Mouse (Mus musculus): ENCODE results near the gene Tenm3. TPM values are rescaled to one million over a fixed set of nuclear protein-coding genes. Genes with fewer than 3 reads are reported as not detected.
A peak's percentile ranks its signal among the peaks of the same experiment; 100 is the strongest.

Tenm3 gene
- total RNA-seq, 2 experiments from 2014 or later, result 122 to 147 TPM

- DNase-seq (ENCODE audit: low spot score in 2 of 2), result no peak
Measured at GRCm38 (mm10) chr8:48285432-48285831, 558.3 kb downstream of the Tenm3 start.

DNA sequence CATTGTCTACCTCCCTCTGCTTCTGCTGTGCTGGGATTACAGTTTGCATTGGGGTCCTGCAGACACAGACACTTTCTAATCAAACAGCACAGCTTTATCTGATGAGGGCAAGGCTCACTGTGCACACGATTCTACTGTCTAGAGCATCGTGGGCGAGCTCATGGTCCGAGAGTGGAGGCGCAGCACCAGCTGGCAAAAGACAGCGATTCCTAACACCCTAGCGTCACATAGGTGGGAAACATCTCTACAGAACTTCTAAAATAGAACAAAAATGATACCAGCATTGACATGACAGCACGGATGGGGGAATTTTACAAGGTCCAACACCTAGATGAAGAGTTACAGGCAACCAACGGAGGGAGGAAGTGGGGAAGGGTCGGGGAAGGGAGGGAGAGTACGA, 561.9 kb downstream of the Tenm3 start:
- DNase-seq (ENCODE audit: low spot score in 2 of 2), result no peak

GRCm38 (mm10) chr8:48279360-48279759, 564.4 kb downstream of the Tenm3 start:
- DNase-seq (ENCODE audit: low spot score in 2 of 2), result no peak

DNA sequence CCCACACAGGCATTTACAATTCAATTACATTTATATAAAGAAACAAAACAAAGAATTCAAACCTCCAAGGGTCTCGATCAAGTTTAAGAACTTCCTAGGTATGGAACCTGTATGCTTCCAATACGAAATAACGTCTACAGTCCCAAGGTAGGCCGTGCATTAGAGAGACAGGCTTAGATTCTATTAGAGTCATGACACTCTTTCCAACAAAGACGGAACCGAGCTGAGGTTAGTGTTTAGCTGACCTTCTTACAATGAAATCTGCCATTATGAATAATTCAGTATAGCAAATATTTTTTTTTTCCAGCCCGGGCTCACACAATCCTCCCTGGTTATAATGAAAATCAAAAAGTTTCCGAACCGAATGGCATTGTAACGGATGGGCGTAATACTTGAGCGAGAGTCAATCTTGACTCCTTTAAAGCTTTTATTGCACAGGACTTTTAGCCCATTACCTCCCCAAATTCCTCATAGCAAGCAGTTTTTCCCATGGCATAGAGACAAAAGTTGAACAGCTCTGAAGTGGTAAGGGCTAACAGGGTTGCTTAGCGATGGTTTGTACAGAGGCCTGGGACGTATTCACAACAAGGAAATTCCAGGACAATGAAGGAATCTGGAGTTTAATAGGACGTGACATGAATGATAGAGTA, 565.6 kb downstream of the Tenm3 start:
- DNase-seq (ENCODE audit: low spot score in 2 of 2), result no peak

DNA sequence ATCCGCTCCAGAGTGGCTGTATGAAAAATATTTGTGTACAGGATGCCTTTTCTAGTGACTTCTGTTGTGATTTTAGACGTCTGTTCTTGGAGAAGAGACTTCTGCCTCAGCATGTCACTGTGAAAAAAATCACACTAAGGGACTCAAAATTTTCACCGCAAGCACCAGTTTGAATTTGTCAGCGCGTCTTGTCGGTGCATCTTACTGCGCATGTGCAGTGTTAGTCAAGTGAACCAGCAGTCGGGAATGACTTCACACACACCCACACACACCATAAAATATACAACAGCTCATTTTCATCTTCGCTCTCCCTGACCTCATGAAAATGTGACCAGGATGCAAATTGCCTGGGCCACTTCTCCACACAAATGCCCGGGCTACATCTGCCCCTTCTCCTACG, 568.7 kb downstream of the Tenm3 start:
- no peak for DNase-seq (ENCODE audit: low spot score in 2 of 2)

GRCm38 (mm10) chr8:48274566-48274965, 569.2 kb downstream of the Tenm3 start:
- no peak for DNase-seq (ENCODE audit: low spot score in 2 of 2)

- DNase-seq (ENCODE audit: low spot score in 2 of 2), result no peak
Measured at GRCm38 (mm10) chr8:48268638-48269037, 575.1 kb downstream of the Tenm3 start.

DNA sequence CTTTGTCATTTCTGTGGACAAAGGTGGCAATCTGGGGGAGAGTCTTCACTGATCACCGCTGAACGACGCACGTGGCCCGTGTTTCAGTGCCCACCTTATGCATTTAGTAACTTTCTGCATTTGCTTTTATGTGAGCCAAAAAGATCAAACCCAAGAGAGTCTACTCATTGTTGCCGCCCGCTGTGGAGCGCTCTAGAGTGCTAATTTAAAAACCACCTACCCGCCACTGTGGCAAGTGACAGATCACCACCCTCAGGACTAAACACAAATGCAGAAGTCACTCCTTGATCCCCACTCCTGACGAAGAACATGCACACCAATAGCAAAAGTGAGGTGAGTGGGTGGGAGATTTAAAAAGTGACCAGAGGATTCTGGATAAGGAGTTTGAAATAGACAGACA, 583.5 kb downstream of the Tenm3 start:
- DNase-seq (ENCODE audit: low spot score in 2 of 2), result no peak

GRCm38 (mm10) chr8:48259832-48260231, 583.9 kb downstream of the Tenm3 start:
- DNase-seq (ENCODE audit: low spot score in 2 of 2), result no peak

DNA sequence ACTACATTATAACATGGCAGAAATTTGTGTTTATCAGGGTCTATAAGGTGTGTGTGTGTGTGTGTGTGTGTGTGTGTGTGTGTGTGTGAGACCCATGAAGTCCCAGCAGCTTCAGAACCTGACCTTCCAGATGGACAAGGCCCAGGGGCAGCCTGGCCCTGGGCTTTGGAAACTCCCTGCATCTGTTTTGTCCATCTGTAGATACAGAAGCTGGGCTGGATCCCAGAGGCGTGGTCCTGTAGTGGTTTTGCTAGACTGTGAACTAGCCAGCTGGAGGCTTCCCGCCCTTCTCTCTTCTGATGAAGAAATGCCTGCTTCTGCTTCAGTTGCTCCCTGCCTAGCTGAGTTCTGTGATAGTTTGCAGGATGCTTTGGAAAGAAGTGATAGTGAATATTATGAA, 599.9 kb downstream of the Tenm3 start:
- DNase-seq (ENCODE audit: low spot score in 2 of 2), result no peak

DNA sequence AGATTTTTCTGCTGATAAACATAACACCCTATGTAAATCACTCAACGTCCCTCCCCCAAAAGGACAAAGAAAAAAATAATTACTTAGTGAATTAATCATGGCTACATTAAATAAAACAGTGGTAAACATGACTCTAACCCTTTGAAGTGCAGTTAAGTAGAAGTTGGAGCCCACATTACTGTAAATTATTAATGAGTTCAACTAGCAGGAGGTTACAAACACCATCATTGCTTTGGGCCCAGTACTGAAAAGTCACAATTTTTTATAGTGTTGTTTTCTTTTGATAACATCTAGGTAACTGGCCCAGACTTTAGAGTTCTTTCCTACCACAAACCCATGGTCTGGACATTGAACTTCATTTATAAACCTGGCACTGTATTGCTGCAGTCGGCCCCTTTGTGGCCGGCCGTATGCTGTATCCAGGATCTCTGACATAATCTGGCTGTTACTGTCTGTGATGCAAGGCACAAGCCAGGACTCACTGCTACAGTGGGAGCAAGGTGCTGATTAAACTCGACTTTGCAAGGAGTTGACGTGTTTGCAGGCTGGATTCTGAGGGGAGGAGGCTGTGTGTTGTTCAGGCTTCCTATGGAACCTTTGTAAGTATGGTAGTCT, 602.7 kb downstream of the Tenm3 start:
- no peak for DNase-seq (ENCODE audit: low spot score in 2 of 2)

DNA sequence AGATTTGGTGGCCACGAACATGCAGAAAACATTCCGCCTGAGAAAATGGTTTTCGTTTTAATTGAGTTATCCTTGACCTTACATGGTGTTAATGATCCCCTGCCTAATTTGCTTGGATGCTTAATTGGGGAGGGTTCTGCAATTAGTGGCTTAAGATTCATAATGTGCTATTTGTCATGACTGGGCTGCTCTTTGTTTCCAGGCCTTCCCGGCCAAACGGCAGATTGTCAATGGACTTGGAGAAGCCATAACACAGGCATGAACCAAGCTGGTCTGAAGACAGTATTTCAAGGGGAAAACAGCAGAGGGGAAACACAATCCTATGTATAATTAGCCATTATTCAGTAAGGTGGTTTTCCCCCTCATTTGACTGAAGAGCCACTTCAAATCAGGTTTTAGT, 606.8 kb downstream of the Tenm3 start:
- no peak for DNase-seq (ENCODE audit: low spot score in 2 of 2)

GRCm38 (mm10) chr8:48232927-48233326, 610.8 kb downstream of the Tenm3 start:
- DNase-seq (ENCODE audit: low spot score in 2 of 2), result no peak

DNA sequence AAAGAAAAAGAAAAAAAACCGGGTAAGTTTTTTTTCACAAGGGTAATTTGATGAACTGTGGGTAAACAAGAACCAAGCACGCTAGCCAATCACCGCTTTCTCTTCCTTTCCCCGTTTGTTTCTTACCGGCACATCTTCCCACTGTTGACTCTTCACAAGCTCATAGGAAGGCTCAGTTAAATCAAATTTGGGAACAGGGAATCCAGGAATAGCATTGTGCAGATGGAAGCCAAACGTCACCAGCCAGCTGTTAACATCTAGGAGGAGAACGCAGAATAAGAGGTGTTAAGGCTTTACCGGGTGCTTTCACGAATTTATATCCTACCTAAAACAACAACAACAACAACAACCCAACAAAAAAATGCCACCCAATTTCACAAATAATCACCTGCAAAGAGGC, 611.9 kb downstream of the Tenm3 start:
- DNase-seq (ENCODE audit: low spot score in 2 of 2), result no peak

GRCm38 (mm10) chr8:48231389-48231788, 612.4 kb downstream of the Tenm3 start:
- DNase-seq (ENCODE audit: low spot score in 2 of 2), result no peak

DNA sequence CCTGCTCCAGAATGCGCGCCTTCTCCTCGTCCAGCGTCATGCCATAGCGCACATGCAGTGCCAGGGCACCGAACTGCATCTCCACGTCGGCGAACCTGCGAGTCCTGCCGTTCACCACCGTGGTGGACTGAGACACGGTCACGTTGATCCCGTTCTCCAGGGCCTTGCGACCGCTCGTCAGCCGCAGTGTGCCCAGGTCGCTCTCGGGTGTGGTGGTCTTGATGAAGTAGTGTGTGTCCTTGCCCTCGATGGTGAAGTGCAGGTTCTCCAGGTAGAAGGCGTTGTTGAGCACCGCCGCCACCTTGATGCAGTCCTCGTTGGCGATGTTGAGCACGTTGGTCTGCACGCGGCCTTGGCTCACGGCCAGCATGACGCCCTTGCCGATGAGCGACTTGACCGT, 615.1 kb downstream of the Tenm3 start:
- DNase-seq (ENCODE audit: low spot score in 2 of 2), result no peak

- no peak for DNase-seq (ENCODE audit: low spot score in 2 of 2)
Measured at GRCm38 (mm10) chr8:48224753-48225152, 619.0 kb downstream of the Tenm3 start.

GRCm38 (mm10) chr8:48222429-48222769, 621.4 kb downstream of the Tenm3 start:
- peak; percentile 93 to 94 for DNase-seq (ENCODE audit: low spot score in 2 of 2)

DNA sequence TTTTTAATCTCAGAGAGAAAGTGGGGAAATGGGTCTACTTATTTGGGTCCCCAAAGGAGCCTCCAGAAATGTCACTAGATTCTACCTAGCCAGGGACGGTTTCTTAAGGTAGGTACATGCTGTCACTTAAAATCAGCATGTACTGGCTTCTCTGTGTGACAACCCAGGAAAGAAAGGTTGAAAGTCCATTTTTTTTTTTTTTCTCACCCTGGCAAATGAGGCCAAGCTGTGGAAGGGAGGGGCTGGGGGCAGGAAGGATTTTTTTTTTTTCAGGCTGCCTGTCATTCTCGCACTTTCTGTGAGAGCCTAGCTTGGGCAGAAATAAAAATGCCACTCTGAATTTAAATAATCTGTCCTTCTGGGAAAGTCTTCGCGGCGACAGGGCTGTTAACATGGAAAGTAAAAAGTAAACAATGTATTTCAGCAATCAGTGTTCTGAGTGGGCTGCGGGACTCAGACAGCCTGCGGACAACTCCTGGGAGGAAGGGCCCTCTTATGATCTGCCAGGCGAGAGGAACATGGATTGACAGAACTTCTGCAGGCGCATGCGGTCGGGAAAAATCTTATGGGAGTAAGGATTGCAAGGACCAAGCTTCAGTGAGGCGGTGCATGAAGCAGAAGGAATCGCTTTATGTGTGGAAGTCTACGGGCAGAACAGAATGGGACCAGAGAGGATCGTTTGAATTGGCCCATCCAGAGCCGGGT, 621.9 kb downstream of the Tenm3 start:
- DNase-seq (ENCODE audit: low spot score in 2 of 2), result no peak

- no peak for DNase-seq (ENCODE audit: low spot score in 2 of 2)
Measured at GRCm38 (mm10) chr8:48221304-48221703, 622.4 kb downstream of the Tenm3 start.

GRCm38 (mm10) chr8:48220529-48221181, 623.1 kb downstream of the Tenm3 start:
- no peak for DNase-seq (ENCODE audit: low spot score in 2 of 2)

- DNase-seq (ENCODE audit: low spot score in 2 of 2), result peak; percentile 65 to 80
Measured at GRCm38 (mm10) chr8:48215071-48215501, 628.7 kb downstream of the Tenm3 start.
